Mouse (Mus musculus) liver, adult 2 months (tissue): ENCODE measurements at regions not wholly inside any gene's neighbourhood (a gene's known extent, or its start where the extent isn't known, plus 50 kb on each side); places are given as distances from the start of the nearest gene placed in this dataset.

Experiments
- DNase-seq: peaks from one replicate; pipeline ENCODE4 v3.0.0-alpha.2; 2011; ENCODE audit warnings: low read depth, low spot score; ENCODE audit errors: extremely low read depth
- H3K27ac ChIP-seq: fragments of 200-500 bp; replicated peaks from 2 replicates; pipeline ENCODE4 v1.5.1; 2012; ENCODE audit warnings: low read depth, mild to moderate bottlenecking, control low read depth, inconsistent platforms, low read length; ENCODE audit not compliant: insufficient read depth
- H3K27me3 ChIP-seq: fragments of 200-500 bp; 2 replicates; pipeline ENCODE4 v1.6.1; 2012; ENCODE audit warnings: mild to moderate bottlenecking, moderate library complexity, low read length, inconsistent platforms; ENCODE audit not compliant: control insufficient read depth, insufficient read depth
- H3K36me3 ChIP-seq: fragments of 200-500 bp; 2 replicates; pipeline ENCODE4 v1.6.1; 2012; ENCODE audit warnings: low read length, inconsistent platforms; ENCODE audit not compliant: control insufficient read depth, insufficient read depth
- H3K4me1 ChIP-seq: fragments of 200-500 bp; 2 replicates; pipeline ENCODE4 v1.6.1; 2011; ENCODE audit warnings: low read length; ENCODE audit not compliant: control insufficient read depth, insufficient read depth
- H3K4me3 ChIP-seq: fragments of 200-500 bp; 2 replicates; pipeline ENCODE4 v1.5.1; 2011; ENCODE audit warnings: low read depth, mild to moderate bottlenecking, control low read depth, low read length, moderate library complexity; ENCODE audit not compliant: insufficient read depth
- H3K79me2 ChIP-seq: fragments of 200-500 bp; 2 replicates; pipeline ENCODE4 v1.6.1; 2012; ENCODE audit warnings: inconsistent platforms, mild to moderate bottlenecking, low read length, moderate library complexity; ENCODE audit not compliant: control insufficient read depth, insufficient read depth
- H3K9ac ChIP-seq: fragments of 200-500 bp; 2 replicates; pipeline ENCODE4 v1.6.1; 2012; ENCODE audit warnings: low read depth, mild to moderate bottlenecking, control low read depth, inconsistent platforms, low read length
- CTCF ChIP-seq: fragments of 200-500 bp; IDR thresholded peaks from 2 replicates; pipeline ENCODE4 v1.5.1; 2011; ENCODE audit warnings: low read depth, low read length, control low read depth
- POLR2A ChIP-seq: fragments of 200-500 bp; IDR thresholded peaks from 2 replicates; pipeline ENCODE4 v1.6.1; 2011; ENCODE audit warnings: low read length, control low read depth; ENCODE audit not compliant: insufficient read depth; ENCODE audit errors: extremely low read depth
- whole genome bisulfite sequencing: fragments of 180-500 bp; shearing (Covaris S2); methylation state at CpG from one replicate; pipeline ENCODE4 v1.1.7; 2018; 5-methylcytosine and 5-hydroxymethylcytosine counted together

DNA sequence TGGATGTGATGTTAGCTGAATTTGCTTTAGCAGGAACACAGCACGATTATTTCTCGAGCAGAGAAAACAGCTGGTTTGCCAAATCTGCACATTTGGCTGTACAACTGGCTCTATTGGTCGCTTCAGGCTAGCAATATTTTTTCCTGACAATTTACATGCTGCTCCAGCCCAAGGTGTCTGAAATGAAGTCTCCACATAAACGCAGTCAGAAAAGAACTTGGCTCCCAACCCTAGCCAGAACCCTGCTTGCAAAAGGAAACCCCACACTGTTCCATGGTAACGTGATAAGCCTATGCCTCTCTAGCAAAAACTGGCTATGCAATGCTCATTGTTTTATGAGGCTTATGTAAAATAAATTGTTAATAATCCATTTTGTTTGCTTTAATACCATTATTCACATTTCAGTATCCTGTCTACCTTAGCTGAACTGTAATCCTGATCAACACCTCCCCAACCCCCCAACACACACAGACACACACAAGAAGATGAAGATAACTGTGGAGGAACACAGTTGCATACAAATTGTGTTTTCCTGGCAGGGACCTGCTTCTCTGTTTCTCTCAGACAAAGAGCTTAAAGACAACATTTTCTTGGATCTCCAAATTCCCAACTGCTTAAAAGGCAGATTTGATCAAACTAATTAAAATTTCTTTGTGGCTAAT, 79.3 kb upstream of the Chl1 start:
- no peaks in the 10 kb centered on the region for H3K27me3 ChIP-seq
- DNase-seq = no peak
- WGBS = 72% methylated on average over 5 of the region's 5 CpGs

DNA sequence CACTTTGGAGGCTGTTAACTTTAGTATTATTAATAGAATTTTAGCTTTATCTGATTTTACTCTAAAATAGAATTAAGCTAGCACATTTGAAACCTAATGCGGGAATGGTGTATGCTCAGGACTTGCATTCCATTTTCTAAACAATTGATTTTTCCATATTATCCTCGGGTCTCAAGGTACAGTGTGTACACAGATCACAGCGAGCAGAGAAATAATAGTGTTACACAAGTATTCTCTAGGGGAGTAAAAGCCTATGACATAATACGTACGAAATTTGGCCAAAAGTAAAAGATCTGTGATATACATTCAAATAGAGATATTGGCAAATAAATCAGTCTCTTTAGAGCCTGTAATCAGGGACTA, 78.8 kb upstream of the Chl1 start:
- Histone ChIP-seq H3K27me3 (no peaks in the 10 kb centered on the region), H3K4me1 (no peaks in the 10 kb centered on the region), H3K4me3 (no peak overlapping the region), H3K9ac (no peak overlapping the region), H3K79me2 (no peaks in the 10 kb centered on the region), H3K27ac (no peak overlapping the region), H3K36me3 (no peaks in the 10 kb centered on the region)
- WGBS = 76% methylated on average over 5 of the region's 5 CpGs
- DNase-seq = no peak
- no peak for TF ChIP-seq CTCF
- TF ChIP-seq POLR2A = no peak

More for the DNA sequence above, 79.3 kb upstream of the Chl1 start:
- no peaks in the 10 kb centered on the region for H3K79me2 ChIP-seq
- no peaks in the 10 kb centered on the region for H3K36me3 ChIP-seq
- no peaks in the 10 kb centered on the region for H3K4me1 ChIP-seq
- H3K27ac ChIP-seq = no peak overlapping the region
- no peak overlapping the region for H3K9ac ChIP-seq
- H3K4me3 ChIP-seq = no peak overlapping the region
- TF ChIP-seq CTCF (no peak), POLR2A (no peak)
